Mouse (Mus musculus) heart, postnatal 0 days (tissue): ENCODE measurements around the gene Rbm7. TPM values are rescaled to one million over a fixed set of nuclear protein-coding genes. Genes with fewer than 3 reads are reported as not detected.

Experiments used
- ATAC-seq: fragments of 200-750 bp; cut with Nextera tagmentation; 2 replicates; pipeline ENCODE4 v1.8.0; 2017; ENCODE audit warnings: low read depth, moderate number of reproducible peaks, moderate library complexity; ENCODE audit not compliant: insufficient read depth
- DNase-seq: peaks from one replicate; pipeline ENCODE4 v3.0.0-alpha.2; 2016; ENCODE audit warnings: low spot score
- H3K27ac ChIP-seq: fragments of 300-500 bp; sonication (generic); 2 replicates; pipeline ENCODE4 v1.5.1; 2014; ENCODE audit warnings: low read depth, mild to moderate bottlenecking
- H3K27me3 ChIP-seq: fragments of 300-500 bp; sonication (generic); 2 replicates; pipeline ENCODE4 v1.6.1; 2014; ENCODE audit warnings: low read length, mixed read lengths; ENCODE audit not compliant: control insufficient read depth, insufficient read depth
- H3K36me3 ChIP-seq: fragments of 300-500 bp; sonication (generic); replicated peaks from 2 replicates; pipeline ENCODE4 v1.6.1; 2014; ENCODE audit warnings: low read length, mixed read lengths; ENCODE audit not compliant: control insufficient read depth, insufficient read depth
- H3K4me1 ChIP-seq: fragments of 300-500 bp; sonication (generic); 2 replicates; pipeline ENCODE4 v1.6.1; 2014; ENCODE audit warnings: antibody characterized with exemption; ENCODE audit not compliant: control insufficient read depth, insufficient read depth
- H3K4me2 ChIP-seq: fragments of 300-500 bp; sonication (generic); 2 replicates; pipeline ENCODE4 v1.6.1; 2014; ENCODE audit warnings: low read depth, mild to moderate bottlenecking, low read length, moderate library complexity
- H3K4me3 ChIP-seq: fragments of 300-500 bp; sonication (generic); 2 replicates; pipeline ENCODE4 v1.5.1; 2014; ENCODE audit warnings: low read depth, low read length
- H3K9ac ChIP-seq: fragments of 300-500 bp; sonication (generic); replicated peaks from 2 replicates; pipeline ENCODE4 v1.6.1; 2014; ENCODE audit warnings: low read depth, low read length, mixed read lengths
- H3K9me3 ChIP-seq: fragments of 300-500 bp; sonication (generic); replicated peaks from 2 replicates; pipeline ENCODE4 v1.6.1; 2016; ENCODE audit warnings: low read length; ENCODE audit not compliant: control insufficient read depth
- CTCF ChIP-seq: IDR thresholded peaks from 2 replicates; pipeline ENCODE4 v1.5.1; 2016; ENCODE audit warnings: antibody characterized with exemption, control low read depth, low read depth
- EP300 ChIP-seq: IDR thresholded peaks from 2 replicates; pipeline ENCODE4 v1.6.1; 2016; ENCODE audit warnings: antibody characterized with exemption, low read depth
- WGBS: fragments of 180-500 bp; shearing (Covaris S2); extraction: QIAGEN DNeasy Blood & Tissue Kit; methylation state at CpG from one replicate; pipeline ENCODE4 v1.1.7; 2014; 5-methylcytosine and 5-hydroxymethylcytosine counted together
- polyA plus RNA-seq: library from polyadenylated mRNA; unstranded; fragments of >200 nt; fragmentation: Nextera tagmentation; extraction: Ambion mirVana; gene quantifications from 2 replicates; pipeline ENCODE4 v1.2.1, GENCODE M21; 2015
- total RNA-seq: library from RNA; depleted of rRNA; stranded (reverse); fragments of >200 nt; gene quantifications from 2 replicates; pipeline ENCODE4 v1.2.3, GENCODE M21; 2014; ENCODE audit warnings: low replicate concordance

Gene Rbm7
- total and polyA plus RNA-seq, 2 experiments from 2014 or later, result 52.2 to 68.3 TPM

DNA sequence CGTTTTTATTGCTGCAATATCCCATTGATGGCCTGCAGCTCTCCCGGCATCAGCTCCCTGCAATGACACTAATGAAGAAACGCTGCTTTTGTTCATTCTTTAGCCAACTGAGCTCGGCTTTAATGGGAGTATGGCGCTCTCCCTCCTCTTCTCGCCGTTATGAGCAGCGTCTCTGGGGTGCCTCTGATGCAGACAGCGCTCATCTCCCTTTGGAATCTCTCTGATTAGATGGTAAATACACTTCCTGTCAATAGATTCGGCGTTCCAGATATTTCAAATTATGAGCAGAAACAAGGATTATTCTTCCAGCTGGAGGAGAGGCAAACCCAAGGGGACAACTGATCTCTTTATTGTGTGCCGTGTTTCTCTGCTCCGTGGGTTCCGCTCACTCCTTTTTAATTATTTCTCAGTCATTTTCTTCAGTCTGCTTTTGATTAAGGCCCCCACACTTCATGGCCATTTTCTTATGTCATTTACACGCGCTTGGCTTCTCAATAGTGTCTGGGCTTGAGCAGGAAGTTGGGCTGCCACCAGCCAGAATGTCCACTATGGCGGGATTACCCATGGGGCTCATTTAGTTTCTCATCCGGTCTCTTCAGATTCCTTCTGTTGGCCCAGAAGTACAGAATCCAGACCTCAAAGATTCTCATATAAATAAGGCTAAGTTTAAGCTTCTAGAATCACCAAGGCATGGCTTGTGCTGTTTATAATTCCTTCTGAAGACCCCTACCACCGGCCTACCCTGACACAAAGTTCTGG, 22.5 kb upstream of the Rbm7 start:
- no peak overlapping the region for H3K4me2 ChIP-seq
- WGBS, result 79% methylated on average over 19 of the region's 19 CpGs

DNA sequence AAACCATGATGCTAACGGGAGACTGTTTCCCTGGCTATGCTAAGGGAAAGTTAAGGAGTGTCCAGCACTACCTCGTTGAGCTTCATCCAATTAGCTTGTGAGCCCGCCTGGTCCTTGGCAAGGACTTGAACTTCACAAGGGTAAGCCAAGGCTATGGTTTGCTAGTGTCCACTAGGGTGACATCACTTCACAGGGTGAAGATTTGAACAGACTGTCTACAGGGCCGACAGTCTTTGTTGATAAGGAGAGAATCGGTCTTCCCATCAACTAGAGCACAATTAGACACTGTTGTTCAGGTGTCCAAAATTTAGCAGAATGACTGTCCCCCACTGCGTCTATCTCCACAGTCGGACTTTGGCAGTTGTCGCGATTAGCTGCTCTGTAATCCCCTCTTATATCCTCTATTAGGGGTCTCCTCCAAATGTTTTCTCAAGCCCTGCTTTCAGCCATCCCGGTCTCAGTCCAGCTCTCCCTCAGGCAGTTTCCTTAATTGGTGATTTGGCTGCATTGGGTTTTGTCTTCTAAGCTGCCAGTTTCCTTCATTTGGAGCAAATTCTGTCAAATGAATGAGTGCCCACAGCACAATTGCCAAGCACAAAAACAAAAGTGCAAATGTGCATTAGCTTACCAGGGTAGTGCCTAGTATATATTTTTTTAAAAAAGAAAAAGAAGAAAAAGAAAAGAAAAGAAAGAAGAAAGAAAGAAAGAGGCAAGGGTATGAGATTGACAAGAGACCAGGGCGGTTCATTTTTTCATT, 21.7 kb upstream of the Rbm7 start:
- Histone ChIP-seq H3K27ac (no peak overlapping the region), H3K4me2 (no peak overlapping the region), H3K4me1 (peaks cover 7% of the 10 kb centered on the region), H3K9me3 (no peaks in the 10 kb centered on the region), H3K36me3 (no peaks in the 10 kb centered on the region), H3K27me3 (no peaks in the 10 kb centered on the region), H3K4me3 (no peak overlapping the region), H3K9ac (no peak overlapping the region)
- 84% methylated on average over 11 of the region's 11 CpGs for WGBS
- ATAC-seq (no peak), DNase-seq (no peak)
- TF ChIP-seq CTCF (no peak), EP300 (no peak)

More for the DNA sequence above, 22.5 kb upstream of the Rbm7 start:
- no peaks in the 10 kb centered on the region for H3K36me3 ChIP-seq
- no peak overlapping the region for H3K4me3 ChIP-seq
- no peak for TF ChIP-seq CTCF
- TF ChIP-seq EP300, result no peak
- no peak overlapping the region for H3K27ac ChIP-seq
- no peaks in the 10 kb centered on the region for H3K9me3 ChIP-seq
- DNase-seq (no peak), ATAC-seq (no peak)
- no peaks in the 10 kb centered on the region for H3K27me3 ChIP-seq
- H3K4me1 ChIP-seq, result peaks cover 7% of the 10 kb centered on the region
- no peak overlapping the region for H3K9ac ChIP-seq

DNA sequence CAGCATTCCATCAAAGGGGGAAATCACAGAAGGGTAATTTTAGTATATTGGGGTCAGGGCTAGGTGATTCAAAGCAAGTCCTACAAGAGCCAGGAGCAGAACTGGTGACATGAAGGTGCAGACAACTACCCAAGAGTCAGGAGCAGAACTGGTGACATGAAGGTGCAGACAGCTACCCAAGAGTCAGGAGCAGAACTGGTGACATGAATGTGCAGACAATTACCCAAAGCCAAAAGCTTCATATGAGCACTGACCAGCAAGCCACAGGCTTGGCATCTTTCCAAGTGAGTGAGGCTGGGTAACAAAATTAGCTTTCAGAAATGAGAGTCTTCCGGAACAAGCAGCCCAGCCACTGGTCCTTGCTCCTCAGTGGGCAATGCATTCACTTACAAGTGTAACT, 20.2 kb upstream of the Rbm7 start:
- ATAC-seq (peak; percentile 95), DNase-seq (peak; percentile 79)
- Histone ChIP-seq H3K27me3 (no peaks in the 10 kb centered on the region), H3K36me3 (no peaks in the 10 kb centered on the region), H3K4me2 (no peak overlapping the region), H3K4me1 (peaks cover 7% of the 10 kb centered on the region), H3K4me3 (no peak overlapping the region), H3K9ac (no peak overlapping the region), H3K9me3 (no peaks in the 10 kb centered on the region), H3K27ac (peak overlapping the region; percentile 75)
- WGBS, result 4% methylated on average over 1 of the region's 1 CpGs
- TF ChIP-seq CTCF (no peak), EP300 (peak; percentile 86)

DNA sequence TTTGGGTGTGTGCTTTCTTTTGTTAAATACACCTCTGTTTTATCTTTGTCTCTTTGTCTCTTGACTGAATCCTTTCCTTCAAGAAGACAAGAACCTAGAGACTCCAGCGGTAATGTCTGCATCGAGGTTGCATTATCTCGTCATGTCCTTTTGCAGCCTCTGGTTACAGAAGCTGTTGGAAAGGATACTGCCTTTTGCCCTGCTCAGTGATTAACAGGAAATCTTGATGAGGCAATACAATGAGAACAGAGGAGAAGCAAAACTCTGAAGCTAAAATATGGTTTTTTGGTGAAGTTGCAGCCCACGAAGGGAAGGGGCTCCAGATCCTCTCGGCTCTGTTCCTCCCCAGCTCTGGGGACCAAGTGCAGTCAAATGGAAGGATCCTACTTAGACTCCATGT, 15.0 kb upstream of the Rbm7 start:
- H3K27me3 ChIP-seq, result no peaks in the 10 kb centered on the region
- 79% methylated on average over 5 of the region's 5 CpGs for WGBS
- no peak overlapping the region for H3K4me3 ChIP-seq
- no peak overlapping the region for H3K4me2 ChIP-seq
- no peak overlapping the region for H3K9ac ChIP-seq
- DNase-seq (no peak), ATAC-seq (no peak)
- TF ChIP-seq EP300 (no peak), CTCF (no peak)
- H3K9me3 ChIP-seq, result 0 out of 2 replicates have a peak, but pooled peaks cover 2% of the 10 kb centered on the region
- H3K36me3 ChIP-seq, result no peaks in the 10 kb centered on the region
- no peaks in the 10 kb centered on the region for H3K4me1 ChIP-seq
- no peak overlapping the region for H3K27ac ChIP-seq

DNA sequence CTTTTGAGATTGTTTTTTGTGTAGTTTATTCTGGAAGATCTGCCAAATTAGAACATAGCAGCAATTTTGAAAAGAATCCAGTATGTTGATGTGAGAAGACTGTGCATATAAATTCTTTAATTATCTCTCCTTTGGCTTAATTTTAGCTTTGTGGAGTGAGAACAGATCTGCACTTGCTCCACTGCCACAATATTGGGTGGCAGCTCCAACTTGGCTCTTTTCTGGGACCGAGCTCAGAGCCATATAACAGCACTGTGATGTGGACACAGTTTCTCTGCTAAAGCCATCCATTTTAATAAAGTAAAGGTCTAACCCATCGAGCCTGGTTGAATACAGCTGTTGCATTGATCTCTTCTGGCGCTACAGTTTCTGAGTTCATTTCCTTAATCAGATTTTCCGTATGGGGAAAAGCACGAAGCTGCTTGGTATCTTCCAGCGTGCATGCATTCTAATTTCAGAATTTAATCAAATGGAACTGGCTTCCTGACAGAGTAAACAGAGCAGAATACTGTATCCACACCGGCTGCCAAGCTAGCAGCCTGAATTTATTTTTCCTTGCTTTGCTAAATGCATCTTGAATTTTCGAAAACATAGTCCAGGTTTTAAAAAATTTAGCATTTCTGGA, 9.8 kb upstream of the Rbm7 start:
- H3K4me3 ChIP-seq, result no peak overlapping the region
- DNase-seq, result no peak
- no peak for ATAC-seq
- no peak overlapping the region for H3K27ac ChIP-seq
- no peak overlapping the region for H3K9ac ChIP-seq
- H3K27me3 ChIP-seq, result 0 out of 2 replicates have a peak, but pooled peaks cover 2% of the 10 kb centered on the region
- H3K4me1 ChIP-seq, result no peaks in the 10 kb centered on the region
- WGBS, result 41% methylated on average over 8 of the region's 8 CpGs
- no peak for TF ChIP-seq CTCF
- no peak for TF ChIP-seq EP300
- H3K36me3 ChIP-seq, result no peaks in the 10 kb centered on the region
- no peak overlapping the region for H3K4me2 ChIP-seq
- H3K9me3 ChIP-seq, result 0 out of 2 replicates have a peak, but pooled peaks cover 2% of the 10 kb centered on the region
